Mouse (Mus musculus) E14TG2a.4 (cell line): ENCODE results near the gene Pum1.

Experiments
- CTCF ChIP-seq: conservative IDR thresholded peaks from 2 replicates; pipeline ENCODE4 v1.5.1; 2014; ENCODE audit warnings: low read length
- NANOG ChIP-seq: IDR thresholded peaks from 2 replicates; pipeline ENCODE4 v1.6.1; 2014; ENCODE audit warnings: borderline replicate concordance, low read length, mixed read lengths
- POU5F1 ChIP-seq: IDR thresholded peaks from 2 replicates; pipeline ENCODE4 v1.6.1; 2014; ENCODE audit warnings: low read length, borderline replicate concordance

- TF ChIP-seq CTCF, result 0 out of 2 replicates have a peak, but pooled peaks have one; percentile 4
- TF ChIP-seq NANOG, result no peak
- no peak for TF ChIP-seq POU5F1
These were observed 3.7 kb upstream of the Pum1 start for GRCm38 (mm10) chr4:130659470-130659869.
